Mouse (Mus musculus) left cerebral cortex, postnatal 25 days (tissue): ENCODE results near the gene Suco. TPM values are rescaled to one million over a fixed set of nuclear protein-coding genes. Genes with fewer than 3 reads are reported as not detected.
A peak's percentile ranks its signal among the peaks of the same experiment; 100 is the strongest.

ENCODE experiments used
- DNase-seq, 2 experiments: peaks; one replicate each; pipeline ENCODE4 v3.0.0; 2022; ENCODE audit warnings: low spot score in 2 of 2, mixed read lengths in 1 of 2
- intact Hi-C: fragments of 180-260 bp; cut with DNase I; formaldehyde crosslinking; loops from one replicate; pipeline ENCODE4 v1.15.1; 2025
- total RNA-seq, 2 experiments: library from RNA; stranded (reverse); gene quantifications; 2 replicates each; pipeline ENCODE4 v1.2.3; 2021

Gene Suco
- 10 to 100 TPM; 33.9 to 35.5 TPM for total RNA-seq

DNA sequence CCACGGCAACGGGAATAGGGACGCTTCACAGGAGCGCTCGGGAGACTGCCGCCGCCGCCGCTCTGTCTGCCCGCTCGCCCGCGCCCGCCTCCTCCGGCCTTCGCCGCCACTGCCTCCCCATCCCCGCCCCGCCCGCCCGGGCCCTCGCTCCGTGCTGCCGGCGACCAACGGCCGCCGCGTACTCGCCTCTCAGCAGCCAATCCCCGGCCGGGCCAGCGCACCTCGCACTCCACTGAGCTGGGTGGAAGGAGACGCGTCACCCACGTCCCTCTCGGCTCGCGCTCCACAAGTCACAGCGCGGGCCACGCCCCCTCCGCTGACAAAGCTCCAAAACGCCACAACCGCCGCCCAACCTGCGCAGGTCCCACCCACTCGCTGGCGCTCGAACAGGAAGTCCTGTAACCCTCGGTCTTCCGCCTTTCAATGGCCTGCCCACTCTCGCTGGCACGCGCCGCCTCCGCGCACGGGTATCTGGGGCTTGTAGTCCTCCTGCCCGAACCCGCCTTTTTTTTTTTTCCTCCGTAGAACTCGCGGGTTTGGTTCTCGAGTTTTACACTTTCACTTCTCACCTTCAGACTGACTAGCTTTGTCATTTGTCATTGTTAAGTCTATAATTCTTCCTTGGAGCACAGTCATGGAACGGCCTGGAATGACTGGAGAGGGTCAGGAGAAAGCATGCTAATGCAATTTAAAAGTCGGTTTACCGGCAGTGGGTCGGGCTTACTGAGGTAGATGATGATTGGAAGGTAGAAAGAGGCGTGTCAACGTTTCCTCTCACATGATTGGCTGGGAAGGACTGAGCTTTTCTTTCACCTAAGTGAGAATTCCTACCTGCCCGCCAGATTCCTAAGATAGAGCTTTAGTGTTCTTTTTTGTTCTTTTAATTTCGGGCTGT is at the start of gene Suco:
Gene Suco (minus strand): TSS at position 130 of the 895 bp plus-strand sequence.
- intact Hi-C loops = loop anchor here (2.0 kb wide), 1 partner anchor 92 kb away; the partner anchor contains the start of gene Pigc

GRCm38 (mm10) chr1:161925281-161925805 is 48.9 kb upstream of the Suco start:
- peak in 1 of 2 experiments; percentile 2 for DNase-seq
- intact Hi-C loops = no loop called here

More for the DNA sequence above, at the start of gene Suco:
- DNase-seq = peak; percentile 100

GRCm38 (mm10) chr1:161924321-161924720 is 47.8 kb upstream of the Suco start:
- intact Hi-C loops = no loop called here
- DNase-seq = no peak

- intact Hi-C loops = no loop called here
- DNase-seq = no peak
These were observed 45.4 kb upstream of the Suco start for GRCm38 (mm10) chr1:161921928-161922327.

DNA sequence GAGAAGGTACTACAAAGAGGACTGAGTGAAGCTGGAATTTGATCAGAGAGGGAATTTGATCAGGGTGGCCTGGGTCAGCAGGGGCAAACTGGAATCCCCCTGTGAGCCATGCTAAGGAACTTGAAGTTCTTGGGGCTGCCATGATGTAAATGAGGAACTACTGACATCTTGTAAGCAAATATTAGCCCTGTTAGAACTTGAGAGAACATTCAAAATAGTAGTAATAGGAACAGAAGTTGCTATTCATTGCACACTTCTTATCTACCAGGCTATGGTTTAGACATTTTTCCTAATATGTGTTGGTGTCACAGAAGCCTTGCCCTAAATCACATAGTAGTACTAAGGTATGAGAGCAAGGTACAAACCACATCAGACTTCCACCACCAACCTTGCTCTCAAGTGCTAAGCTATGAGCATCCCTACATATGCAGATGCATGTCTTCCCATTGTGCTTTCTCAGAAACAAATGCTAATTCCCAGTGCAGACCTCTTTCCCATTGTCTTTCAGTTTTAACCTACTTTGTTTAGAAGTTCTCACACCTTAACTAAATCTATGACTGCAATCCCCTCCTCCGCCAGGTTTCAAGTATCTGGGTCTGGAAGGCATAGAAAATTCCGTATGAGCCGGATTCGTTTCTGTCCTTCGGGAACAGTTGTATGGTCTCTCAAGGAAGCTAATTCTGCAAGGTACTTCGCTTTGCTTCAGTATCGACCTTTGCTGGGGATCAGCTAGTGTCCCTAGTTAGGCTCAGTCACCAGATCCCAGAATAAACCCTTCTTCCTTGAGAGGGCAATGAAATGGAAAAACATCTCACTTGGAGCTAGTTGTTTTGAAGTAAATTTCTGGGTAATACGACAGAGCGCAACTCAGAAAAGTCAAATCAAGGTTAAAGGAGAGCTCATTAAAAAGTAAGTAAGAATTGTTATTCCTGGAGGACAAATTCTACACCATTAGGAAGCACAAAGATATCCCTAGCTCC is 44.3 kb upstream of the Suco start:
- intact Hi-C loops = no loop called here

DNA sequence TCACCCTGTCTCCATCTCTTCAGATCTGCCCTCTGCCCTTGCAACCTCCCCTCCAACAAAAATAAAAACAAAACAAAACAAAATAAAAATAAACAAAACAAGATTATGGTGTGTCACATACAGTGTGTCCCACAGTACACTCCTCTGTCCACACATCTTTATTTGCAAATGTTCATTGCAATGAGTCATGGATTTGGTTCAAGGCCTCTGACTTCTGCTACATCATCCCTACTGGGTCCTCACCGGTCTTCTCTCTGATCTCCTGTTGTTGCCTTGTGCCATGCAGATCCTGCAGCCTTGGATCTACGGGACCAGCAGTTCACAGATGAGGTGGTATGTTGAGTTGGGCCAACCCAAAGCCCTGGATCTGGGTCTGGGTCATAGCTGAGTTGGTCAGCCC is 43.1 kb upstream of the Suco start:
- intact Hi-C loops = no loop called here
- DNase-seq = no peak

More for the DNA sequence above, 44.3 kb upstream of the Suco start:
- DNase-seq = no peak

- DNase-seq = no peak
- intact Hi-C loops = no loop called here
These were observed 42.3 kb upstream of the Suco start for GRCm38 (mm10) chr1:161918682-161919372.

- no peak for DNase-seq
- intact Hi-C loops = no loop called here
These were observed 41.5 kb upstream of the Suco start for GRCm38 (mm10) chr1:161917940-161918484.

- intact Hi-C loops = no loop called here
- no peak for DNase-seq
These were observed 39.6 kb upstream of the Suco start for GRCm38 (mm10) chr1:161916036-161916435.

DNA sequence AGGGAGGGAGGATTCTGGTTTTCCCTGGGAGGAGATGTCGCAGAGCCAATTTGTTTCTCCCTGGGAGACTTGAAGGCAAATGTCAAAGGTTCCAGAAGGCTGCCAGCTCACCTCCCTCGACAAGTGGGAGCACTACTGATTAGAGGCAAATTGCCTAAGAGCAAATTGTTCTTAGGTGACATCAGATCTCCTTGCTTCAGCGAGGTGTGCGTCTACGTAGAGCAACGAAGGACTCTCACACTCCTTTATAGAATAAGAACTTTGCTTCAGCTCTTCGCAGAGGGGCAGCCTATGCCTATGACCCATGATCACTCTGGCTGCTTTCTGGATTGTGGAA is 37.1 kb upstream of the Suco start:
- intact Hi-C loops = no loop called here
- DNase-seq = no peak

- DNase-seq = no peak
- intact Hi-C loops = no loop called here
These were observed 36.6 kb upstream of the Suco start for GRCm38 (mm10) chr1:161912940-161913647.

- intact Hi-C loops = no loop called here
- no peak for DNase-seq
These were observed 32.6 kb upstream of the Suco start for GRCm38 (mm10) chr1:161909074-161909473.

- no peak for DNase-seq
- intact Hi-C loops = no loop called here
These were observed 31.4 kb upstream of the Suco start for GRCm38 (mm10) chr1:161907795-161908457.

- intact Hi-C loops = no loop called here
- no peak for DNase-seq
These were observed 30.6 kb upstream of the Suco start for GRCm38 (mm10) chr1:161907111-161907510.

- intact Hi-C loops = no loop called here
- DNase-seq = peak in 1 of 2 experiments; percentile 1
These were observed 26.4 kb upstream of the Suco start for GRCm38 (mm10) chr1:161902692-161903452.

DNA sequence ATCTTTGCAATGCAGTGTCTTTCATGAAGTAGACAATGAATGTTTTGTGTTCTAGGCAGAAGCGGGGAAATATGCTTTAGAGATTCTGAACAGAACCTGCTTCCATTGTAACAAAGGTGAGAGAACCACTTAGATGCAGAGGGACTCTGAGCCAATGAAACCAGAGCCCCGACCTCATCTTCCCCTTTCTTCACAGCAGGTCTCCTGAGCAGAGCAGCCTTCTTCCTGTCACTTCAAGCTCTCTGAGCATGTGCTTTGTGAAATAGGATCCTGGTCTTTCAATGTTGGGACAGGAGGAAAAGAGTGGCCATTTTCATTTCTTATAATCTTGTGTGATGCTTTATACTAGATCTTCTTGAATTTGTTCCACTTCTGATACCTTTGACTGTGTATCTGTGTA is 23.6 kb upstream of the Suco start:
- DNase-seq = no peak
- intact Hi-C loops = no loop called here

DNA sequence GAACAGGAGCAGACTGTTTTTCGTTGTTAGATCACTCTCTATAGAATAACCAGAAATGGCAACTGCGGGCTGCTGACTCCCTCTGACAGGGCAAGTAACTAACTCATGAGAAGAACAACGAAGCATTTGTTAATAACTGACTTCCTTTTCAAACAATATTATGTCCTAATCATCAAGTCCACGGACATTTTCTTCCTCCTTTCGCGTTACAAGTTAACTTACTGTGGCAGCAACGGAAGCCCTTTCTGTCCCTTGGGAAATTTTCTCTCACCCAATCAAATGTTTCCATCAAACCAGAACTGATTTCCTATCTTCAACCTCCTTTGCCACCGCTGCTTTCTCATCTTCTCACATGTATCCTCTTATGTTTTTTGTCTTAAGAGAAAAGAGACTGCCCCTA is 20.8 kb upstream of the Suco start:
- no peak for DNase-seq
- intact Hi-C loops = no loop called here
